Mouse (Mus musculus): ENCODE data around the gene Gm39653. TPM values are rescaled to one million over a fixed set of nuclear protein-coding genes. Genes with fewer than 3 reads are reported as not detected.
A peak's percentile ranks its signal among the peaks of the same experiment; 100 is the strongest.
"Not testable (repeated sequence)": the region's sequence is repeated elsewhere in the genome, so short reads cannot be mapped to it uniquely, and the experiment has no call there.

The Gm39653 gene
- polyA plus RNA-seq, 1 experiment from 2014 or later = not detected

DNA sequence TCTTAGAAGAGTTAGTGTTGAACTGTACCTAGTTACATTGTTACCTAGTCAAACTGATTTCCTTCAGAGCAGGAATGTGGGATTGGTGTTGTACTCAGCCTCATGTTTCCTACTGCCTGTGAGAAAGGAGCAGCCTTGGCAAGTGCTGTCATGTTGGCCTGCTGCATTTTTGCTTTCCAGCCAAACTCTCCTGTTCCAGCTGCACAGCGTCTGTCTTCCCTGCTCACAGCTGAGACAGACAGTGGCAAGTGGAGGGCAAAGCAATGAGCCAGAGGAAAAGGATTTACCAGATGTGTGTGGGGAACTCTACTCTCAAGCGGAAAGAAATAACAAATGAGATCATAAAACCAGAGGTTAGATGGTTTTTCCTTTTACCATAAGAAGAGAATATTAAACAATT lies 12.4 kb downstream of the Gm39653 start:
- Histone ChIP-seq H3K9ac (replicated peaks) (no peak overlapping the region), H3K4me3 (ENCODE audit: low read depth, low read length) (no peak overlapping the region), H3K27ac (ENCODE audit: low read depth) (no peak overlapping the region), H3K36me3 (replicated peaks; ENCODE audit: insufficient read depth, low read length) (no peaks in the 10 kb centered on the region), H3K27me3 (ENCODE audit: insufficient read depth, low read length) (no peaks in the 10 kb centered on the region), H3K4me1 (ENCODE audit: insufficient read depth) (no peaks in the 10 kb centered on the region), H3K9me3 (ENCODE audit: low read length) (no peaks in the 10 kb centered on the region), H3K4me2 (ENCODE audit: low read depth, low read length) (no peak overlapping the region)
- no peak for TF ChIP-seq CTCF (IDR thresholded peaks at IDR 0.05; ENCODE audit: low read depth)
- WGBS (ENCODE audit: insufficient replicate concordance) = 51% methylated on average over 2 of the region's 2 CpGs
- DNase-seq (no peak), ATAC-seq (no peak)

GRCm38 (mm10) chr1:63630390-63630789 lies 14.6 kb downstream of the Gm39653 start:
- not testable (repeated sequence) for H3K9me3 ChIP-seq (ENCODE audit: low read length); H3K27me3 ChIP-seq (ENCODE audit: insufficient read depth, low read length); H3K36me3 ChIP-seq (replicated peaks; ENCODE audit: insufficient read depth, low read length); H3K4me1 ChIP-seq (ENCODE audit: insufficient read depth); H3K4me2 ChIP-seq (ENCODE audit: low read depth, low read length); H3K9ac ChIP-seq (replicated peaks); H3K27ac ChIP-seq (ENCODE audit: low read depth); H3K4me3 ChIP-seq (ENCODE audit: low read depth, low read length); DNase-seq; ATAC-seq

DNA sequence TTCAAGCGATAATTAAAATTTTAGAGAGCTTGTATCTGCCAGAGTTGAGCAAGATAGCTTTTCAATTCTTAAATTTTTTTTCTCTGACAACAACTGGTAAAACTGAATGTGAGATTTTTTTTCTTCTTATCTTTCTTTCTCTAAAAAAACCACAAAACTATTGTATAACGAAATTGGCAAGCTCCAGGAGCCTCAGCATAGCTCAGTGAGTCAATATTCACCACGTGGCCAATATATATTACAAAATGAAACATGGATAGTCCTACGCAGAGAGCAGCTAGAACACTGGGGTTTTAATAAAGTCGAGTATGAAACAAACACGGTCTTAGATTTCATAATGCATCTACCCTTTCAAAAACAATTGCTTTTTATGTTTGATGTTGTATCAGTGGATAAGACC lies 24.2 kb downstream of the Gm39653 start:
- WGBS (ENCODE audit: insufficient replicate concordance) = 65% methylated on average over 6 of the region's 6 CpGs
- H3K9ac ChIP-seq (replicated peaks) = no peak overlapping the region
- H3K27me3 ChIP-seq (ENCODE audit: insufficient read depth, low read length) = no peaks in the 10 kb centered on the region
- no peak overlapping the region for H3K4me3 ChIP-seq (ENCODE audit: low read depth, low read length)
- H3K27ac ChIP-seq (ENCODE audit: low read depth) = no peak overlapping the region
- no peak for DNase-seq
- no peaks in the 10 kb centered on the region for H3K36me3 ChIP-seq (replicated peaks; ENCODE audit: insufficient read depth, low read length)
- no peaks in the 10 kb centered on the region for H3K4me1 ChIP-seq (ENCODE audit: insufficient read depth)
- no peaks in the 10 kb centered on the region for H3K9me3 ChIP-seq (ENCODE audit: low read length)
- TF ChIP-seq EP300 (IDR thresholded peaks at IDR 0.05; ENCODE audit: low read depth) (no peak), CTCF (IDR thresholded peaks at IDR 0.05; ENCODE audit: low read depth) (no peak)
- no peak for ATAC-seq
- H3K4me2 ChIP-seq (ENCODE audit: low read depth, low read length) = no peak overlapping the region

DNA sequence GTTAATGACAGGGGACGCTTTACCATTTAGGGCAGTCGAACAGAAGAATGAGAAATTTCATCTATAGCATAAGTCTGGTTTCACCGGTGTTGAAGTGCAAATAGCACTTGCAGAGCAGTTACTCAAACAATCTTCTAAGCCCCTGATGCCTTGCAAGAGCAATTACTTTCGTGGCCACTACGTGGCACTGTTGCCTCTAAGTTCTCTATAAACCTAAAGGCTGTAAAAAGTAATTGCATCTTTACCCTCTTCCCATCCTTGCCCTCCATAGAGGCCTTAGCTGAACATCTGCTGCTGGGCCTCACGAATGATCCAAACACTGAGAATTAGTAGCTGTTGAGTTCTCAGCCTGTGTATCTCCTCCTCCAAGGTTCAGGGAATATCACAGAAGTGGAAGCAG lies 42.2 kb downstream of the Gm39653 start:
- Histone ChIP-seq H3K36me3 (replicated peaks; ENCODE audit: insufficient read depth, low read length) (no peaks in the 10 kb centered on the region), H3K27me3 (ENCODE audit: insufficient read depth, low read length) (no peaks in the 10 kb centered on the region), H3K9me3 (ENCODE audit: low read length) (no peaks in the 10 kb centered on the region), H3K27ac (ENCODE audit: low read depth) (no peak overlapping the region), H3K9ac (replicated peaks) (no peak overlapping the region), H3K4me3 (ENCODE audit: low read depth, low read length) (no peak overlapping the region), H3K4me1 (ENCODE audit: insufficient read depth) (no peaks in the 10 kb centered on the region), H3K4me2 (ENCODE audit: low read depth, low read length) (no peak overlapping the region)
- TF ChIP-seq CTCF (IDR thresholded peaks at IDR 0.05; ENCODE audit: low read depth) = peak; percentile 67
- TF ChIP-seq EP300 (IDR thresholded peaks at IDR 0.05; ENCODE audit: low read depth) = no peak
- DNase-seq (peak; percentile 43), ATAC-seq (no peak)
- WGBS (ENCODE audit: insufficient replicate concordance) = 11% methylated on average over 6 of the region's 6 CpGs

GRCm38 (mm10) chr1:63659591-63659990 lies 43.8 kb downstream of the Gm39653 start:
- TF ChIP-seq EP300 (IDR thresholded peaks at IDR 0.05; ENCODE audit: low read depth) (no peak), CTCF (IDR thresholded peaks at IDR 0.05; ENCODE audit: low read depth) (peak; percentile 77)
- Histone ChIP-seq H3K4me1 (ENCODE audit: insufficient read depth) (no peaks in the 10 kb centered on the region), H3K36me3 (replicated peaks; ENCODE audit: insufficient read depth, low read length) (no peaks in the 10 kb centered on the region), H3K27me3 (ENCODE audit: insufficient read depth, low read length) (no peaks in the 10 kb centered on the region), H3K9ac (replicated peaks) (no peak overlapping the region), H3K27ac (ENCODE audit: low read depth) (no peak overlapping the region), H3K4me3 (ENCODE audit: low read depth, low read length) (no peak overlapping the region), H3K9me3 (ENCODE audit: low read length) (no peaks in the 10 kb centered on the region), H3K4me2 (ENCODE audit: low read depth, low read length) (no peak overlapping the region)
- 3% methylated on average over 7 of the region's 7 CpGs for WGBS (ENCODE audit: insufficient replicate concordance)
- DNase-seq (peak; percentile 41), ATAC-seq (no peak)

GRCm38 (mm10) chr1:63666089-63666488 lies 50.3 kb downstream of the Gm39653 start:
- Histone ChIP-seq H3K4me1 (ENCODE audit: insufficient read depth) (no peaks in the 10 kb centered on the region), H3K27me3 (ENCODE audit: insufficient read depth, low read length) (no peaks in the 10 kb centered on the region), H3K9me3 (ENCODE audit: low read length) (no peaks in the 10 kb centered on the region), H3K9ac (replicated peaks) (no peak overlapping the region), H3K36me3 (replicated peaks; ENCODE audit: insufficient read depth, low read length) (no peaks in the 10 kb centered on the region), H3K4me2 (ENCODE audit: low read depth, low read length) (no peak overlapping the region), H3K27ac (ENCODE audit: low read depth) (no peak overlapping the region), H3K4me3 (ENCODE audit: low read depth, low read length) (no peak overlapping the region)
- WGBS (ENCODE audit: insufficient replicate concordance) = 69% methylated on average over 2 of the region's 2 CpGs
- ATAC-seq (no peak), DNase-seq (no peak)
- no peak for TF ChIP-seq CTCF (IDR thresholded peaks at IDR 0.05; ENCODE audit: low read depth)
- no peak for TF ChIP-seq EP300 (IDR thresholded peaks at IDR 0.05; ENCODE audit: low read depth)

- no peak for ATAC-seq
- TF ChIP-seq CTCF (IDR thresholded peaks at IDR 0.05; ENCODE audit: low read depth) = no peak
- TF ChIP-seq EP300 (IDR thresholded peaks at IDR 0.05; ENCODE audit: low read depth) = no peak
- DNase-seq = no peak
Measured at GRCm38 (mm10) chr1:63667201-63667948, 51.6 kb downstream of the Gm39653 start.

More at GRCm38 (mm10) chr1:63667201-63667948, 51.6 kb downstream of the Gm39653 start:
- H3K27me3 ChIP-seq (ENCODE audit: insufficient read depth, low read length) = no peaks in the 10 kb centered on the region
- no peak overlapping the region for H3K9ac ChIP-seq (replicated peaks)
- no peak overlapping the region for H3K27ac ChIP-seq (ENCODE audit: low read depth)
- H3K36me3 ChIP-seq (replicated peaks; ENCODE audit: insufficient read depth, low read length) = no peaks in the 10 kb centered on the region
- no peak overlapping the region for H3K4me3 ChIP-seq (ENCODE audit: low read depth, low read length)
- no peaks in the 10 kb centered on the region for H3K9me3 ChIP-seq (ENCODE audit: low read length)
- H3K4me2 ChIP-seq (ENCODE audit: low read depth, low read length) = no peak overlapping the region
- 43% methylated on average over 9 of the region's 9 CpGs for WGBS (ENCODE audit: insufficient replicate concordance)
- H3K4me1 ChIP-seq (ENCODE audit: insufficient read depth) = no peaks in the 10 kb centered on the region

All from liver, postnatal 0 days (tissue).